Mouse (Mus musculus) kidney, embryonic 15.5 days (tissue): ENCODE measurements around the gene Gm42715. TPM values are rescaled to one million over a fixed set of nuclear protein-coding genes. Genes with fewer than 3 reads are reported as not detected.
A peak's percentile ranks its signal among the peaks of the same experiment; 100 is the strongest.

ENCODE experiments used
- ATAC-seq: fragments of 200-750 bp; cut with Nextera tagmentation; replicated peaks from 2 replicates; pipeline ENCODE4 v1.8.0; 2017; ENCODE audit warnings: moderate TSS enrichment; ENCODE audit not compliant: low FRiP score
- H3K27ac ChIP-seq: fragments of 300-500 bp; sonication (generic); 2 replicates; pipeline ENCODE4 v1.5.1; 2015; ENCODE audit warnings: mild to moderate bottlenecking, inconsistent platforms
- H3K27me3 ChIP-seq: fragments of 300-500 bp; sonication (generic); 2 replicates; pipeline ENCODE4 v1.6.1; 2015; ENCODE audit warnings: inconsistent platforms
- H3K36me3 ChIP-seq: fragments of 300-500 bp; sonication (generic); 2 replicates; pipeline ENCODE4 v1.6.1; 2015; ENCODE audit warnings: inconsistent platforms
- H3K4me1 ChIP-seq: fragments of 300-500 bp; sonication (generic); 2 replicates; pipeline ENCODE4 v1.6.1; 2015; ENCODE audit warnings: inconsistent platforms
- H3K4me2 ChIP-seq: fragments of 300-500 bp; sonication (generic); 2 replicates; pipeline ENCODE4 v1.6.1; 2015; ENCODE audit warnings: moderate library complexity, mild to moderate bottlenecking, inconsistent platforms
- H3K4me3 ChIP-seq: fragments of 300-500 bp; sonication (generic); replicated peaks from 2 replicates; pipeline ENCODE4 v1.5.1; 2015; ENCODE audit warnings: mild to moderate bottlenecking, inconsistent platforms
- H3K9ac ChIP-seq: fragments of 300-500 bp; sonication (generic); 2 replicates; pipeline ENCODE4 v1.6.1; 2015; ENCODE audit warnings: mild to moderate bottlenecking, inconsistent platforms
- H3K9me3 ChIP-seq: fragments of 300-500 bp; sonication (generic); replicated peaks from 2 replicates; pipeline ENCODE4 v1.6.1; 2016; ENCODE audit warnings: inconsistent platforms
- WGBS: fragments of 180-500 bp; shearing (Covaris S2); methylation state at CpG from one replicate; pipeline ENCODE4 v1.1.7; 2015; ENCODE audit warnings: mixed read lengths; 5-methylcytosine and 5-hydroxymethylcytosine counted together
- polyA plus RNA-seq: library from polyadenylated mRNA; unstranded; fragments of >200 nt; fragmentation: Nextera tagmentation; extraction: Ambion mirVana; gene quantifications from 2 replicates; pipeline ENCODE4 v1.2.1, GENCODE M21; 2015

Gene Gm42715
- polyA plus RNA-seq, result 18.7 and 19.4 TPM in 2 replicates

GRCm38 (mm10) chr7:127519284-127519683 is at the start of gene Gm42715:
Gene Gm42715 (plus strand): TSS chr7:127519584.
- Histone ChIP-seq H3K27ac (no peak within 1 kb of the TSS), H3K9ac (no peak within 1 kb of the TSS), H3K4me1 (no peaks in the 10 kb centered on the region), H3K4me2 (no peak within 1 kb of the TSS), H3K9me3 (no peaks in the 10 kb centered on the region), H3K4me3 (no peak within 1 kb of the TSS), H3K27me3 (no peaks in the 10 kb centered on the region), H3K36me3 (peaks cover 94% of the 10 kb centered on the region)
- 97% methylated on average over 3 of the region's 3 CpGs for WGBS
- ATAC-seq, result no peak

DNA sequence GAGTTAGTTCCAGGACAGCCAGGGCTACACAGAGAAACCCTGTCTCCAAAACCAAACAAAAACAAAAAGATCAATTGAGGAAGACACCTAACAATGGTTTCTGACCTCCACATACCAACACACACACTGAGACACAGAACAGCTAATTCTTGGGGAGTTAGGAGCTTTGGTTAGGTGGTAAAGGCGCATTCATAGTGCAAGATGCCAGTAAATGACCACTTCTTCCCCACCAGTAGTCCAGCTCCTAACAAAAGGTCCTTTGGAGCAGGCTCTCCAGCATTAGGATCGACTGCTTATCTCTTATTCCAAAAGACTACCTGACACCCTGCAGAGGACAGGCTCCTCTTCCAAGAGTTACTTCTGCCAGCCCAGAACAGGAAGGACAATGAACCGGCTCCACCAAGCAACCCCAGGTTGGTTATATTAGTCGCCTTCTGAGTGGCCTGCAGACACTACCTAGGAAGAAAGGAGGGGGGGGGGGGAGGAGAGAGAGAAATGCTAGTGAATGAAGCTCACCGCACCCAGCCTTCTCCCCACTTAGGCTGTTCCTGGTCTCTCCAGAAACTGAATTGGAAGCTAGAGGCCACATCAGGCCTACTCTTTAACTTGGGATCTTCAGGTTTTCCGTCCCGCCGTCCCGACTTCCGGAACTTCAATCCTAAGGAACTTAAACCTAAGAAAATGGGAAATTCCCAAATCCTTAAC is 49.2 kb upstream of the Gm42715 start:
- peaks cover 25% of the 10 kb centered on the region for H3K4me1 ChIP-seq
- WGBS, result 7% methylated on average over 10 of the region's 10 CpGs
- peaks cover 56% of the 10 kb centered on the region for H3K36me3 ChIP-seq
- H3K4me3 ChIP-seq, result peak overlapping the region; percentile 66
- 0 out of 2 replicates have a peak, but pooled peaks cover 3% of the 10 kb centered on the region for H3K9me3 ChIP-seq
- ATAC-seq, result peak; percentile 41; the same call in 1 of the 2 replicates
- H3K27me3 ChIP-seq, result no peaks in the 10 kb centered on the region
- H3K9ac ChIP-seq, result peak overlapping the region; percentile 58
- peak overlapping the region; percentile 89 for H3K4me2 ChIP-seq
- peak overlapping the region; percentile 98 for H3K27ac ChIP-seq

GRCm38 (mm10) chr7:127470743-127471645 is 48.4 kb upstream of the Gm42715 start:
- 0 out of 2 replicates have a peak, but pooled peaks cover 3% of the 10 kb centered on the region for H3K9me3 ChIP-seq
- peak overlapping the region; percentile 77 for H3K9ac ChIP-seq
- H3K27me3 ChIP-seq, result no peaks in the 10 kb centered on the region
- ATAC-seq, result peak; percentile 93
- peaks cover 56% of the 10 kb centered on the region for H3K36me3 ChIP-seq
- H3K4me2 ChIP-seq, result peak overlapping the region; percentile 89
- peak overlapping the region; percentile 66 for H3K4me3 ChIP-seq
- WGBS, result under 1% methylated on average over 46 of the region's 46 CpGs
- peak overlapping the region; percentile 98 for H3K27ac ChIP-seq
- peaks cover 25% of the 10 kb centered on the region for H3K4me1 ChIP-seq

GRCm38 (mm10) chr7:127471646-127472010 is 47.8 kb upstream of the Gm42715 start:
- peak; percentile 20 for ATAC-seq
- H3K4me3 ChIP-seq, result peak overlapping the region; percentile 66
- WGBS, result 0% methylated on average over 24 of the region's 25 CpGs

DNA sequence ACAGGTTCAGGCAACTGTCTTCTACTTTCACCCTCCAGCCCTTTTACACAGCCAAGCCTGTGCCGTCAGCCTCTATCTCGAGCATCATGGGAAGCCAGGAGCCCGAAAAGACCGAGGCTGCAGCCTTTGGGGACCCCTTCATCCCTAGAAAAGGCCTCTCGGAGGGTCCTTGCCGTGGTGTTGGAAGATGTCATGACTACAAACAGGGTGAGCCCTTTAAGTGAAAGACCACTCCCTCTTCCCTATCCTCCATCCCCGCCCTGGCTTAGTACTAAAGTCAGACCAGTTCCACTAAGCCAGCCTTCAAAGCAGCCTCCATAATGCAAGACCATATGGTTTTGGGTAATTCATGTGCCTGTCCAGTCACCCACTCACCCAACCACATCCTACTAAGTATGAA is 47.3 kb upstream of the Gm42715 start:
- WGBS, result 3% methylated on average over 7 of the region's 7 CpGs

More at GRCm38 (mm10) chr7:127471646-127472010, 47.8 kb upstream of the Gm42715 start:
- Histone ChIP-seq H3K9me3 (0 out of 2 replicates have a peak, but pooled peaks cover 3% of the 10 kb centered on the region), H3K4me2 (peak overlapping the region; percentile 89), H3K36me3 (peaks cover 56% of the 10 kb centered on the region), H3K27ac (peak overlapping the region; percentile 98), H3K27me3 (no peaks in the 10 kb centered on the region), H3K9ac (peak overlapping the region; percentile 77), H3K4me1 (peaks cover 25% of the 10 kb centered on the region)

GRCm38 (mm10) chr7:127473705-127474104 is 45.7 kb upstream of the Gm42715 start:
- H3K4me2 ChIP-seq, result no peak overlapping the region
- H3K9me3 ChIP-seq, result no peaks in the 10 kb centered on the region
- WGBS, result 84% methylated on average over 5 of the region's 5 CpGs
- peaks cover 42% of the 10 kb centered on the region for H3K36me3 ChIP-seq
- no peak overlapping the region for H3K27ac ChIP-seq
- H3K4me3 ChIP-seq, result no peak overlapping the region
- ATAC-seq, result no peak
- no peaks in the 10 kb centered on the region for H3K27me3 ChIP-seq
- peaks cover 33% of the 10 kb centered on the region for H3K4me1 ChIP-seq
- no peak overlapping the region for H3K9ac ChIP-seq

More for the DNA sequence above, 47.3 kb upstream of the Gm42715 start:
- H3K27ac ChIP-seq, result peak overlapping the region; percentile 98
- H3K27me3 ChIP-seq, result no peaks in the 10 kb centered on the region
- ATAC-seq, result no peak
- peaks cover 56% of the 10 kb centered on the region for H3K36me3 ChIP-seq
- peak overlapping the region; percentile 89 for H3K4me2 ChIP-seq
- 0 out of 2 replicates have a peak, but pooled peaks cover 3% of the 10 kb centered on the region for H3K9me3 ChIP-seq
- H3K4me1 ChIP-seq, result peaks cover 29% of the 10 kb centered on the region
- H3K4me3 ChIP-seq, result peak overlapping the region; percentile 66
- H3K9ac ChIP-seq, result peak overlapping the region; percentile 77

GRCm38 (mm10) chr7:127474378-127475070 is 44.9 kb upstream of the Gm42715 start:
- Histone ChIP-seq H3K4me2 (no peak overlapping the region), H3K27ac (no peak overlapping the region), H3K4me1 (peaks cover 29% of the 10 kb centered on the region), H3K9ac (no peak overlapping the region), H3K36me3 (peaks cover 42% of the 10 kb centered on the region), H3K27me3 (no peaks in the 10 kb centered on the region), H3K9me3 (no peaks in the 10 kb centered on the region), H3K4me3 (no peak overlapping the region)
- 81% methylated on average over 6 of the region's 6 CpGs for WGBS
- ATAC-seq, result no peak

- WGBS, result 87% methylated on average over 11 of the region's 11 CpGs
- Histone ChIP-seq H3K4me3 (no peak overlapping the region), H3K9me3 (no peaks in the 10 kb centered on the region), H3K27ac (no peak overlapping the region), H3K4me2 (no peak overlapping the region), H3K9ac (no peak overlapping the region), H3K27me3 (no peaks in the 10 kb centered on the region), H3K4me1 (peaks cover 29% of the 10 kb centered on the region), H3K36me3 (peaks cover 42% of the 10 kb centered on the region)
- ATAC-seq, result no peak
Observed at GRCm38 (mm10) chr7:127475186-127475740, 44.1 kb upstream of the Gm42715 start.

DNA sequence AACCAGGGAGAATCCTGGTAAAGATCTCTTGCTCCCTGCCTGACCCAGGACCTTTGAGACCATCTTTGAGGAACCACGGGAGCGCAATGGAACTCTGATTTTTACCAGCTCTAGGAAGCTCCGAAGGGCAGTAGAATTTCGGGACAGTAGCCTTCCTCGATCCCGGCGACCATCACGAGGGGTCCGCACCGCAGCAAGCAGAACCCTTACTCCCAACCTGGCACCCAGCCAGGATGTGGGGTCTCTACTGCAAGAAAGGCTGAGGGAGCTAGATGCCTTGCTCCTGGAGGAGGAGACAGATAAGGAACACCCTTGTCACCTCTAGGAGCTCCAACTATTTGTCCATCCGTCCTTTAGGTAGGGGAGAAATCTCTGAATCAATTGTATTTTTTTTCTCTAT is 43.0 kb upstream of the Gm42715 start:
- no peak overlapping the region for H3K27ac ChIP-seq
- H3K27me3 ChIP-seq, result no peaks in the 10 kb centered on the region
- no peak for ATAC-seq
- WGBS, result 97% methylated on average over 11 of the region's 11 CpGs
- no peak overlapping the region for H3K4me2 ChIP-seq
- H3K9me3 ChIP-seq, result no peaks in the 10 kb centered on the region
- H3K4me1 ChIP-seq, result peaks cover 39% of the 10 kb centered on the region
- peaks cover 48% of the 10 kb centered on the region for H3K36me3 ChIP-seq
- H3K4me3 ChIP-seq, result no peak overlapping the region
- no peak overlapping the region for H3K9ac ChIP-seq

DNA sequence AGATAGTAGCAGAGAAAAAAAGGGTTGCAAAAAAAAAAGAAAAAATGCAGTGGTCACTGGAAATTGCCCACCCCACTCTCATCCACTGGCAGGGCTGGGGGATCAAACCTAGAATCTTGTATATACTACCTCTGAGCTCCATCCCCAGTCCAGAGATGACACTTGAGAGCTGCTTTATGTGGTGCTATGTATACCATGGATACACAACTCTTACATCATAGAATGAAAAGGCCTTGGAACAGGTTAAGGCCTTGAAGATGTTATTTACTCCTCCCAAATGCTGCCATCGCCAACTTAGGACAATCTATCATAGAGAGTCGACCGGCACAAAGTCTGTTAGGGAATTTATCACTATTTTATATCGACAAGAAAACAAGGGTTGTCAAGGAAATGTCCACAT is 42.5 kb upstream of the Gm42715 start:
- H3K36me3 ChIP-seq, result peaks cover 53% of the 10 kb centered on the region
- peak overlapping the region; percentile 95 for H3K9ac ChIP-seq

More for the DNA sequence above, 42.5 kb upstream of the Gm42715 start:
- Histone ChIP-seq H3K27me3 (no peaks in the 10 kb centered on the region), H3K4me3 (peak overlapping the region; percentile 63), H3K4me2 (peak overlapping the region; percentile 75), H3K9me3 (no peaks in the 10 kb centered on the region), H3K27ac (peak overlapping the region; percentile 99), H3K4me1 (peaks cover 39% of the 10 kb centered on the region)
- ATAC-seq, result no peak
- 73% methylated on average over 4 of the region's 4 CpGs for WGBS
